Mouse (Mus musculus) c-Kit-positive CD71-positive TER-119-negative erythroid progenitor cells, embryonic 14.5 days (primary cell): ENCODE results near the gene Plpp2.

Source experiments
- DNase-seq: peaks from one replicate; pipeline ENCODE4 v3.0.0-alpha.2; 2013; ENCODE audit warnings: low read depth

Gene Plpp2

DNA sequence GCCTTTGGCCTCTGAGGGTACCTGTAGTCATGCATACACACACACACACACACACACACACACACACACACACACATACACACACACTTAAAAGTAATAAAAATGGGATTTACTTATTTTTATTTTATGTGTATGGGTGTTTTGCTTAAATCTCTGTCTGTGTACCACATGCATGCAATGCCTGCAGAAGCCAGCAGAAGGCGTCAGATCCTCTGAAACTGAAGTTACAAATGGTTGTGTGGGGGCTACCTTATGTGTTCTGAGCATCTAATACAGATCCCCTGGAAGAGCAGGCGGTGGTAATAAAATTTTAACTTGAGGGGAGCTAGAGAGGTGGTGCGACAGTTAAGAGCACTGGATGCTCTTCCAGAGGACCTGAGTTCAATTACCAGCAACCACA is 5.5 kb downstream of the Plpp2 start:
- no peak for DNase-seq

DNA sequence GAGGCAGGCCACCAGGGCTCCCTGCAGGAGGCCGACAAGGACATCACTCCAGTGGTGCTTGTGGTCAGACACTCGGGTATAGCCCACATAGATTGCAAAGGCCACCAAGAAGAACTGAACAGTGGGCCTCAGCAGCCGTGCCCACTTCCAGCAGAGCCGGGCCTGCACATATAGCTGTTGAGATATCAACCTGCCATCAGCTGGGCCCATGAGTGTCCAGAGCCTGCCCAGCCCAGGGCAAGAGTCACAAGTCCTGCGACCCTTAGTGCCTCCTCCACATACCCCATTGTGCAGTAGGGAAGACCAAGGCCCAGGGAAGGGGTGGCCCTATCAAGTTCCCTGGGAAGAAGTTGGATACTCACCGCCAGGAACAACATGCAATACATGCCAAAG is 6.1 kb downstream of the Plpp2 start:
- no peak for DNase-seq

DNA sequence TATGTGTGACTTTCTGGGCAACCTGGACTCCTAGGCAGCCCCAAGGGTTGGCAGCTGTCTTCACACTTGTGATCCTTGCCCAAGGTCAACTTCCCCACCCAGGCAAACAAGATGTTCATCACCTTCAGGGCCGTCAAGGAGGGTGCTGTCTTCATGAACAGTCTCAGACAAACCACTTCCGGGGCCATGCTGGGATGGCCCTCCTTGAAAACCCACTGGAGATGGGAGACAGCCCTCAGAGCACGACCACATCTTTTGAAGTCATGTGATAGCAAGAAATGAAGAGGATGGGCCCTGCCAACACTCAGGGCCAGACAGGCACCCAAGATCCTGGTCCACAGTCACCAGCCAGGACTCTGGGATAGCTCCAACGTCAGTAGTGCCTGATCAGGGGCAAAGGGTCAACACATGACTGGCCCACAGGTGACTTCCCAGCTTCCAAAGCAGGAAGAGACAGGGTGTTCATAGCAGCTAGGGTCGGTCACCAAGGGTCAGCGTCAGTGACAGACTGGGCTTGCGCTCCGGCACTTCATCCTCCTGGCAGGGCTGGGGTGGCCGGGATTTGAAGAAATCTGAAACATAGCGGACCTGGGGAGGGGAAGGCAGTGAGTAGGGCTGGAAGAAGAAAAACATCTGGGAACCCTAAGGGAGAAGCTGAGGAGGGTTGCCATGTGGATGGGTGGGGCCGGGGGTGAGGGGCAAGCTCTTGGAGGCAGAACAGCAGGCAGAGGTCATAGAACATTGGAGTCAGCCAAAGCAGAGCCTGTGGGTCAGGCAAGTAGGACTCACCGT is 6.7 kb downstream of the Plpp2 start:
- DNase-seq = no peak

DNA sequence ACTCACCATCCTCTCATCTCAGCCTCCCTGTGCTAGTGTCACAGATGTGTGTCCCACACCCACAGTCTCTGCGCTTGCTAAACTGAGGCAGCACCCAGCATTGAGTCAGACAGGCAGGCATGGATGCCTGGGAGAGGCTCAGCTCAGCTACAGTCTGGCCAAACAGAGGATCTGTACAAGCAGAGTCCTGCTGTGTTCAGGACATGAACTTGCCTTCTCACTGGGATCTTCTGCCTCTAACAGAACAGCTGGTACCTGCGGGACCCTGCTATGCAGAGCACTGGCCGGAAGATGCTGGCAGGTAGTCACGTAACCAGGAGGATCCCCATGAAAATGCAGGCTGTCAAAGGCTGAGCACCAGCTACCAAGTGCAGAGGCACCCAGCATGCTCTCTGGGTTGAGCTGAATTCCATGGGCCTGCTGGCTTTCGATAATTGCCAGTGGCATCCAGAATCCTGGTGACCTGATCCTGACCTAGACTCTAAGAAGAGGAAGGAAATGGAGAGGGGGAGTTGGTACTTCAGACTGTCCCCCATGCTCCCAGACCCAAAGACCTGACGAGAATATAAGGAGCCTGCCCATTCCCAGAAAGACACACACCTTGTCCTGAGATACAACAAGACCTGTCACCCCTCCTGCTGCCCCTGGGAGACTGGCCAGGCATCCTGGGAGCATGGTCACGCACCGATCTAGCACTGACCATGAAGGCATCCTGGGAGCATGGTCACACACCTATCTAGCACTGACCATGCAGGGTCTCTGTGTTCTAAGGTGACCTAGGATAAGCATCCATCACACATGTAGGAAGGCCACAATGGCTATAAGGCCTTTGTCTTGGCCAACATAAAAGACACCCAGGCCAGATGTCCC is 7.9 kb downstream of the Plpp2 start:
- no peak for DNase-seq

DNA sequence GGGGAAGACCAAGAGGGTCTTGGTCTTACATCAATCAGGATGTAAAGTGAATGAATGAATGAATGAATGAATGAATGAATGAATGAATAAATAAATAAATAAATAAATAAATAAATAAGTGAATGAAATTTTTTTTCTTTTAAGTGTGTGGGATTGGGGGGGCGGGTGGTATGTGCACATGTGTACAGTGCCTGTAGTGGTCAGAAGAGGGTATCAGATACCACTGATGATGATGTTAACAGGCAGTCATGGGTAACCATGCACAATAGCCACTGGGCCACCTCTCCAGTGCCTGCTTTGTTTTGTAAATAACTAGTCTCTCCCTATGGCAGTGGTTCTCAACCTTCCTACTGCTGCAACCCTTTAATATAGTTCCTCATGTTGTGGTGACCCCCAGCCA is 9.2 kb downstream of the Plpp2 start:
- DNase-seq = no peak

DNA sequence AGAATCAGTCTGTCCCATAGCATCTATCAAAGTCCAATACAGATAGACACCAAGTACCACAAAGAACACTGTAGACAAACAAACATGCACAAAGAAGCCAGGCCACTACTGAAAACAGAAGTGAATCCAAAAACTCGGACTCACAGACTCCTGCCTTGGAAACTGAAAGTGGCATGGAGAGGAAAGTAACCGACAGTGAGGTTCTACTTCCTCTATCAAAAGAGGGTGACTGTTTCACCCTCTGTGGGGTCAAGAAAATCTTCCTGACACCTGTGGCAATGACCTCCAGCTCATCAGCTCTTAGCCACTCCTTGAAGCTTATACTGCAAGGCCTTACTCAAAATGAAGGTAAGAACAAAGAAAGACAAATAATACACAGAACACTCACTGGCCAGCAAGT is 26.9 kb downstream of the Plpp2 start:
- DNase-seq = no peak

DNA sequence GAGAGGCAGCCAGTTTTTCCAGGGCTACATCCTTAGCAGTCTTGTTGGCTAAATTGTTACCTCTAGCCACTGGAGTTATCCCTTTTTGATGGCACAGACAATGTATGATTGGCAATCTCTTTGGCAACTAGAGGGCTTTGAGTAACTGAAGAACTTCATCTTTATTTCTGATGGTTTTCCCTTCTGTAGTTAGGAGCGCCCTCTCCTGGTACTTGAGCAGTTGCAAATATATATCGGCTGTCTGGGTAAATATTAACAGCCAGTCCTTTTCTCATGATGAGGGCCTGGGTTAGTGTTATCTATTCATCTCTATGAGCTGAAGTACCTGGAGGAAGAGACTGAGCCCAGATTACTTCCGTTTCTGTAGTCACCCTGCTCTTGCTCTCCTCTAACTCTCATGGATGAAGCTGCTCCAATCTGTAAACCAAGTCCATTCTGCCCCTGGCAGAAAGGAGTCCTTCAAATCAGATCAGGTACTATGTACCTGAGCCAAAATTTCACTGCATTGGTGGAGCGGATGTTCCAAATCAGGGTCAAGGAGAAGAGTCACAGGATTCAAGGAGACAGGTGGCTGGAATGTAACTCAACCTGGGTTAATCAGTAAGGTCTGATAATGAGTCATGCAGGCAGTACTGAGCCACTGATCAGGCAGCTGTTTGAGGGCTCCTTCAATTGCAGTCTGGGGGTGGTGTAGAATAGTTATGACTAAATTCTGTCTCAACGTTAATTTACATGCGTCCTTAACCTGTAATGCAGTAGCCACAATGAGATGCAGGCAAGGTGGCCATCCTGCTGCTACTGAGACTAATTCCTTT is 30.6 kb downstream of the Plpp2 start:
- no peak for DNase-seq

DNA sequence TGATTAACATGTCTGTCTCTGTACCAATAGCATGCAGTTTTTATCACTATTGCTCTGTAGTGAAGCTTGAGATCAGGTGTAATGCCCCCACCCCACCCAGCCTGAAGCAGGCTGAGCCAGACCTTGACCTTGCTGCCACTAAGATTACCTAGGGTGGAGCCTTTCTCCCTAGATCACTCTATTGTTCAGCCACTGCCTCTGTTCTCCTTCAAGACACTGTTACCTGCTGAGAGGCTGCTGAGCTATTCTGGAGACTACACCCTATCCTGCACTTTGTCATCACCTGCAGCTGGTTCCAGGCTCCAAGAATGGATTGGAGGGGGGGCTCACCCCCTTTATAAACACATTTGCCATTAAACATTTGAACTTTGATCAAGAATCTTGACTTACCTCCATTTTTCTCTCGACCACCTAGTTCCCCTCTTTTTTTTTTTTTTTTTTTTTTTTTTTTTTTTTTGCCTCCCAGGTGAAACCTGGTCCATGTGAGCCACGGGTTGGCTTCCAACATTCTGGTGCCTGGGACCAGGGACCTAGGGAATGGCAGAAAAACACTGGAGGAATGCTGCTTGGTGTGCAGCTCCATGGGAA is 36.8 kb downstream of the Plpp2 start:
- no peak for DNase-seq

DNA sequence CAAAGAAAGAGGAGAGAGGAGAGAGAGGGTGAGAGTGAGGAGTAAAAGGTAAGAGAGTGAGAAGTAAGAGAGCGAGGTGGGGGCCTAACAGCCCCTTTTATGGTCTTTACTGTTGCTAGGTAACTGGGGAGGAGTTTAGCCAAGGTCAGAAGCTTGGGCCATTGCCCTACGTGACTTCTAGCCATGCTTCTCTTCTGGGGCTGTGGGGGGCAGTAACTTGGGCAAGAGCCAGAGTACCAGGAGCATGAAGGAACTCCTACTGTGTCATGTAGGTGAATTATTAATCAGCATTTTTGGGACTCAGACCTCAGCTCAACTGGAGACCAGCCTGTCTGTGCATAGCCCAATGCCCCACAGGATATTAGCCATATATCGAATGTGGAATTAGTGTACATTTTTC is 37.7 kb downstream of the Plpp2 start:
- no peak for DNase-seq
